Mouse (Mus musculus) stomach, embryonic 15.5 days (tissue): ENCODE measurements around the gene Il17f. TPM values are rescaled to one million over a fixed set of nuclear protein-coding genes. Genes with fewer than 3 reads are reported as not detected.
"Not testable (repeated sequence)": the region's sequence is repeated elsewhere in the genome, so short reads cannot be mapped to it uniquely, and the experiment has no call there.

ENCODE experiments used
- ATAC-seq: fragments of 200-750 bp; cut with Nextera tagmentation; 2 replicates; pipeline ENCODE4 v1.8.0; 2017; ENCODE audit warnings: low read depth, moderate number of reproducible peaks, moderate TSS enrichment; ENCODE audit not compliant: insufficient read depth, low FRiP score
- H3K27ac ChIP-seq: fragments of 300-500 bp; sonication (generic); 2 replicates; pipeline ENCODE4 v1.5.1; 2015; ENCODE audit warnings: mild to moderate bottlenecking, inconsistent platforms
- H3K27me3 ChIP-seq: fragments of 300-500 bp; sonication (generic); replicated peaks from 2 replicates; pipeline ENCODE4 v1.6.1; 2015; ENCODE audit warnings: inconsistent platforms
- H3K36me3 ChIP-seq: fragments of 300-500 bp; sonication (generic); 2 replicates; pipeline ENCODE4 v1.6.1; 2015; ENCODE audit warnings: inconsistent platforms
- H3K4me1 ChIP-seq: fragments of 300-500 bp; sonication (generic); 2 replicates; pipeline ENCODE4 v1.6.1; 2015; ENCODE audit warnings: inconsistent platforms
- H3K4me2 ChIP-seq: fragments of 300-500 bp; sonication (generic); 2 replicates; pipeline ENCODE4 v1.6.1; 2015; ENCODE audit warnings: mild to moderate bottlenecking, inconsistent platforms
- H3K4me3 ChIP-seq: fragments of 300-500 bp; sonication (generic); replicated peaks from 2 replicates; pipeline ENCODE4 v1.5.1; 2015; ENCODE audit warnings: inconsistent platforms
- H3K9ac ChIP-seq: fragments of 300-500 bp; sonication (generic); 2 replicates; pipeline ENCODE4 v1.6.1; 2015; ENCODE audit warnings: inconsistent platforms
- H3K9me3 ChIP-seq: fragments of 300-500 bp; sonication (generic); 2 replicates; pipeline ENCODE4 v1.6.1; 2016; ENCODE audit warnings: inconsistent platforms
- WGBS: fragments of 180-500 bp; shearing (Covaris S2); methylation state at CpG from one replicate; pipeline ENCODE4 v1.1.7; 2015; 5-methylcytosine and 5-hydroxymethylcytosine counted together
- polyA plus RNA-seq: library from polyadenylated mRNA; unstranded; fragments of >200 nt; fragmentation: Nextera tagmentation; extraction: Ambion mirVana; gene quantifications from 2 replicates; pipeline ENCODE4 v1.2.1, GENCODE M21; 2015

Il17f gene
- polyA plus RNA-seq, 1 experiment from 2014 or later: 0.12 TPM

- not testable (repeated sequence) for H3K27ac ChIP-seq, H3K36me3 ChIP-seq, H3K27me3 ChIP-seq, H3K4me3 ChIP-seq, H3K4me2 ChIP-seq, H3K4me1 ChIP-seq, H3K9ac ChIP-seq, ATAC-seq, H3K9me3 ChIP-seq
- 80% methylated on average over 4 of the region's 4 CpGs for WGBS
Measured at GRCm38 (mm10) chr1:20774026-20774730, 16.2 kb downstream of the Il17f start.

GRCm38 (mm10) chr1:20766526-20766925, 23.9 kb downstream of the Il17f start:
- H3K4me1 ChIP-seq: no peaks in the 10 kb centered on the region
- no peak overlapping the region for H3K27ac ChIP-seq
- no peak overlapping the region for H3K4me2 ChIP-seq
- no peaks in the 10 kb centered on the region for H3K9me3 ChIP-seq
- no peak overlapping the region for H3K4me3 ChIP-seq
- H3K27me3 ChIP-seq: no peaks in the 10 kb centered on the region
- no peak for ATAC-seq
- no peaks in the 10 kb centered on the region for H3K36me3 ChIP-seq
- 70% methylated on average over 6 of the region's 6 CpGs for WGBS
- no peak overlapping the region for H3K9ac ChIP-seq

GRCm38 (mm10) chr1:20761411-20761810, 29.0 kb downstream of the Il17f start:
- Histone ChIP-seq H3K9ac (no peak overlapping the region), H3K4me2 (no peak overlapping the region), H3K36me3 (no peaks in the 10 kb centered on the region), H3K9me3 (no peaks in the 10 kb centered on the region), H3K27me3 (no peaks in the 10 kb centered on the region), H3K4me1 (no peaks in the 10 kb centered on the region), H3K27ac (no peak overlapping the region), H3K4me3 (no peak overlapping the region)
- no peak for ATAC-seq
- WGBS: 73% methylated on average over 4 of the region's 4 CpGs

- Histone ChIP-seq H3K27ac (no peak overlapping the region), H3K9ac (no peak overlapping the region), H3K9me3 (no peaks in the 10 kb centered on the region), H3K27me3 (no peaks in the 10 kb centered on the region), H3K4me2 (no peak overlapping the region), H3K4me1 (no peaks in the 10 kb centered on the region), H3K4me3 (no peak overlapping the region), H3K36me3 (no peaks in the 10 kb centered on the region)
- no peak for ATAC-seq
- WGBS: 66% methylated on average over 5 of the region's 5 CpGs
Measured at GRCm38 (mm10) chr1:20760331-20760730, 30.1 kb downstream of the Il17f start.

GRCm38 (mm10) chr1:20759799-20760198, 30.6 kb downstream of the Il17f start:
- H3K9ac ChIP-seq: no peak overlapping the region
- WGBS: 74% methylated on average over 10 of the region's 10 CpGs
- no peak overlapping the region for H3K27ac ChIP-seq
- H3K9me3 ChIP-seq: no peaks in the 10 kb centered on the region
- H3K36me3 ChIP-seq: no peaks in the 10 kb centered on the region
- H3K4me3 ChIP-seq: no peak overlapping the region
- no peaks in the 10 kb centered on the region for H3K4me1 ChIP-seq
- no peak for ATAC-seq
- H3K4me2 ChIP-seq: no peak overlapping the region
- no peaks in the 10 kb centered on the region for H3K27me3 ChIP-seq

GRCm38 (mm10) chr1:20757586-20757985, 32.8 kb downstream of the Il17f start:
- WGBS: 84% methylated on average over 3 of the region's 3 CpGs
- H3K4me1 ChIP-seq: no peaks in the 10 kb centered on the region
- H3K36me3 ChIP-seq: no peaks in the 10 kb centered on the region

GRCm38 (mm10) chr1:20754439-20754838, 36.0 kb downstream of the Il17f start:
- H3K36me3 ChIP-seq: no peaks in the 10 kb centered on the region
- 72% methylated on average over 10 of the region's 10 CpGs for WGBS
- no peak for ATAC-seq
- H3K4me1 ChIP-seq: no peaks in the 10 kb centered on the region
- H3K9ac ChIP-seq: no peak overlapping the region
- H3K27ac ChIP-seq: no peak overlapping the region
- H3K9me3 ChIP-seq: no peaks in the 10 kb centered on the region
- no peak overlapping the region for H3K4me2 ChIP-seq
- no peak overlapping the region for H3K4me3 ChIP-seq
- H3K27me3 ChIP-seq: no peaks in the 10 kb centered on the region

More at GRCm38 (mm10) chr1:20757586-20757985, 32.8 kb downstream of the Il17f start:
- H3K4me3 ChIP-seq: no peak overlapping the region
- no peaks in the 10 kb centered on the region for H3K27me3 ChIP-seq
- H3K4me2 ChIP-seq: no peak overlapping the region
- H3K9me3 ChIP-seq: no peaks in the 10 kb centered on the region
- H3K27ac ChIP-seq: no peak overlapping the region
- no peak for ATAC-seq
- H3K9ac ChIP-seq: no peak overlapping the region

- Histone ChIP-seq H3K27me3 (no peaks in the 10 kb centered on the region), H3K9ac (no peak overlapping the region), H3K4me2 (no peak overlapping the region), H3K27ac (no peak overlapping the region), H3K4me3 (no peak overlapping the region), H3K9me3 (no peaks in the 10 kb centered on the region), H3K36me3 (no peaks in the 10 kb centered on the region), H3K4me1 (no peaks in the 10 kb centered on the region)
- no peak for ATAC-seq
- 61% methylated on average over 3 of the region's 3 CpGs for WGBS
Measured at GRCm38 (mm10) chr1:20740496-20740998, 49.9 kb downstream of the Il17f start.

GRCm38 (mm10) chr1:20738483-20738882, 51.9 kb downstream of the Il17f start:
- no peak for ATAC-seq
- no peaks in the 10 kb centered on the region for H3K36me3 ChIP-seq
- H3K9me3 ChIP-seq: no peaks in the 10 kb centered on the region
- no peak overlapping the region for H3K9ac ChIP-seq
- H3K4me3 ChIP-seq: no peak overlapping the region
- no peak overlapping the region for H3K4me2 ChIP-seq
- H3K27ac ChIP-seq: no peak overlapping the region
- 76% methylated on average over 2 of the region's 2 CpGs for WGBS
- H3K4me1 ChIP-seq: no peaks in the 10 kb centered on the region
- no peaks in the 10 kb centered on the region for H3K27me3 ChIP-seq

GRCm38 (mm10) chr1:20736572-20736971, 53.8 kb downstream of the Il17f start:
- Histone ChIP-seq H3K27me3 (no peaks in the 10 kb centered on the region), H3K4me3 (no peak overlapping the region), H3K27ac (no peak overlapping the region), H3K9me3 (no peaks in the 10 kb centered on the region), H3K9ac (no peak overlapping the region), H3K4me2 (no peak overlapping the region), H3K4me1 (no peaks in the 10 kb centered on the region), H3K36me3 (no peaks in the 10 kb centered on the region)
- WGBS: 83% methylated on average over 4 of the region's 4 CpGs
- no peak for ATAC-seq

- Histone ChIP-seq H3K4me2 (no peak within 1 kb of the TSS), H3K9ac (no peak within 1 kb of the TSS), H3K27ac (no peak within 1 kb of the TSS), H3K4me3 (no peak within 1 kb of the TSS), H3K9me3 (no peaks in the 10 kb centered on the region), H3K4me1 (no peaks in the 10 kb centered on the region), H3K27me3 (no peaks in the 10 kb centered on the region), H3K36me3 (no peaks in the 10 kb centered on the region)
- 88% methylated on average over 10 of the region's 10 CpGs for WGBS
- ATAC-seq: no peak
Measured at GRCm38 (mm10) chr1:20730903-20731302, 59.5 kb downstream of the Il17f start, which contains the start of gene Il17a. TSS of gene Il17a (plus strand) at chr1:20730905.
